Mouse (Mus musculus) ES-Bruce4 (cell line): Measurements from ENCODE around the gene Diaph3. TPM values are rescaled to one million over a fixed set of nuclear protein-coding genes. Genes with fewer than 3 reads are reported as not detected.

Experiments used
- H3K27ac ChIP-seq: 2 replicates; pipeline ENCODE4 v1.5.1; 2012; ENCODE audit warnings: low read length, inconsistent platforms; ENCODE audit not compliant: insufficient read depth
- H3K27me3 ChIP-seq: 2 replicates; pipeline ENCODE4 v1.6.1; 2012; ENCODE audit warnings: mild to moderate bottlenecking, low read length, inconsistent platforms; ENCODE audit not compliant: control insufficient read depth, poor library complexity, insufficient read depth, severe bottlenecking
- H3K36me3 ChIP-seq: 2 replicates; pipeline ENCODE4 v1.6.1; 2012; ENCODE audit warnings: inconsistent platforms, mild to moderate bottlenecking, low read length, moderate library complexity; ENCODE audit not compliant: control insufficient read depth, poor library complexity, insufficient read depth, severe bottlenecking
- H3K4me1 ChIP-seq: one replicate; pipeline ENCODE4 v1.8.1; 2011; ENCODE audit warnings: low read length; ENCODE audit not compliant: control insufficient read depth, insufficient read depth
- H3K4me3 ChIP-seq: 2 replicates; pipeline ENCODE4 v1.5.1; 2011; ENCODE audit warnings: low read depth, mild to moderate bottlenecking, low read length
- H3K9ac ChIP-seq: 2 replicates; pipeline ENCODE4 v1.6.1; 2012; ENCODE audit warnings: low read depth, mild to moderate bottlenecking, inconsistent platforms; ENCODE audit not compliant: poor library complexity, severe bottlenecking
- H3K9me3 ChIP-seq: replicated peaks from 2 replicates; pipeline ENCODE4 v1.6.1; 2012; ENCODE audit warnings: mild to moderate bottlenecking, low read length, inconsistent platforms; ENCODE audit not compliant: control insufficient read depth, poor library complexity, insufficient read depth, severe bottlenecking
- CTCF ChIP-seq: IDR thresholded peaks from one replicate; pipeline ENCODE4 v1.8.1; 2011; ENCODE audit warnings: low read depth, low read length
- EP300 ChIP-seq: IDR thresholded peaks from 2 replicates; pipeline ENCODE4 v1.6.1; 2011; ENCODE audit warnings: low read depth, low read length; ENCODE audit not compliant: insufficient read depth
- POLR2A ChIP-seq: IDR thresholded peaks from one replicate; pipeline ENCODE4 v1.8.1; 2011; ENCODE audit warnings: low read length; ENCODE audit not compliant: insufficient read depth
- polyA plus RNA-seq: library from polyadenylated mRNA; stranded (reverse); fragments of >200 nt; gene quantifications from 2 replicates; pipeline ENCODE4 v1.2.4, GENCODE M21; 2011; ENCODE audit warnings: low read depth; ENCODE audit not compliant: missing spikeins, insufficient read depth, insufficient read length

Gene Diaph3
- polyA plus RNA-seq, 1 experiment = 55.4 TPM

GRCm38 (mm10) chr14:87075021-87075531 is 66.0 kb downstream of the Diaph3 start:
- Histone ChIP-seq H3K4me1 (no peaks in the 10 kb centered on the region), H3K36me3 (no peaks in the 10 kb centered on the region), H3K27ac (no peak overlapping the region), H3K27me3 (no peaks in the 10 kb centered on the region), H3K9ac (no peak overlapping the region), H3K9me3 (no peaks in the 10 kb centered on the region; the same call in 1 of the 2 replicates), H3K4me3 (no peak overlapping the region)
- TF ChIP-seq POLR2A (no peak), EP300 (no peak), CTCF (no peak)

- no peaks in the 10 kb centered on the region for H3K27me3 ChIP-seq
- H3K9ac ChIP-seq = no peak overlapping the region
- no peaks in the 10 kb centered on the region; the same call in 1 of the 2 replicates for H3K36me3 ChIP-seq
- H3K4me1 ChIP-seq = no peaks in the 10 kb centered on the region
- H3K4me3 ChIP-seq = no peak overlapping the region
- no peak overlapping the region for H3K27ac ChIP-seq
- H3K9me3 ChIP-seq = peaks cover 12% of the 10 kb centered on the region
- TF ChIP-seq POLR2A (no peak), EP300 (no peak)
Observed at GRCm38 (mm10) chr14:87064281-87064680, 76.8 kb downstream of the Diaph3 start.

DNA sequence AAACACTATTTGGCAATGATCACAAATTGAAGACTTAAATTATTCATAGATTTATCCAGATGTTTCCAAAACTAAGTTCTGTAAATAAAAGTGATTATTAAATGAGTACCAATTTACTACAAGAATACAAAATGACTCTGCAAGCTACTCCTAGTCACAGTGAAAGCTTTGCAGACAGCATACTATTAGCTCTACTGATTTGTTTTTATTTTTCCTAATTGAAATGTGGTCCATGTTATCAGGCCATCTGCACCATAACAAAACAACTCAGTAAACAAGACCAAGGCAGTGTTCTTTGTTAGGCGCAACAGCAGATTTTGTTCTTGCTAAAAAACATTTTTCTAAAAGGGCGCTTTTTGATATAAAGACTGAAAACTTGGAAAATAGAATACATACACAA is 84.9 kb downstream of the Diaph3 start:
- H3K4me1 ChIP-seq = no peaks in the 10 kb centered on the region

GRCm38 (mm10) chr14:87051187-87051586 is 89.8 kb downstream of the Diaph3 start:
- TF ChIP-seq CTCF = no peak
- no peak for TF ChIP-seq POLR2A
- TF ChIP-seq EP300 = no peak
- no peaks in the 10 kb centered on the region; the same call in 1 of the 2 replicates for H3K9me3 ChIP-seq
- no peaks in the 10 kb centered on the region for H3K27me3 ChIP-seq

More for the DNA sequence above, 84.9 kb downstream of the Diaph3 start:
- Histone ChIP-seq H3K36me3 (no peaks in the 10 kb centered on the region), H3K27ac (no peak overlapping the region), H3K4me3 (no peak overlapping the region), H3K27me3 (no peaks in the 10 kb centered on the region), H3K9ac (no peak overlapping the region), H3K9me3 (no peaks in the 10 kb centered on the region; the same call in 1 of the 2 replicates)
- TF ChIP-seq EP300 (no peak), POLR2A (no peak), CTCF (no peak)

DNA sequence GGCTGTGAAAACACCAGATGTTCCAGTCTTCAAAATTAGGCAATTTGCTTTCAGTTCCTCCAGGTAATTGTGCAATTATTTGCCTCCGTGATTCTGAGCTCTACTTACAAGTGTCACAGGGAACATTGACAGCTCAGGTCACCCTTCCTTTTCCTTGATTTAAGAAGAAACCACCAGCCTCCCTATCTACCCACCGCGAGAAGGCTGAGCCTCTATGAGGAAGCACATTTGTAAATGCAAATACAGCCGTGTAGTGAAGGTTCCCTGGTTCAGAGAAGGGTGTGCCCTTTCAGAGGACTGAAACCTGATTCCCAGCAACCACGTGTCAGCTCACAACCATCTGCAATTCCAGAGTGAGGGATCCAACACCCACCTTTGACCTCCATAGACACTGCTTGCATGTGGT is 96.6 kb downstream of the Diaph3 start:
- no peak overlapping the region for H3K9ac ChIP-seq
- H3K36me3 ChIP-seq = no peaks in the 10 kb centered on the region
- TF ChIP-seq POLR2A (no peak), EP300 (0 out of 2 replicates have a peak, but pooled peaks have one; percentile 42), CTCF (no peak)
- H3K4me1 ChIP-seq = no peaks in the 10 kb centered on the region
- no peaks in the 10 kb centered on the region for H3K27me3 ChIP-seq
- H3K4me3 ChIP-seq = no peak overlapping the region
- no peak overlapping the region for H3K27ac ChIP-seq
- H3K9me3 ChIP-seq = no peaks in the 10 kb centered on the region

More at GRCm38 (mm10) chr14:87051187-87051586, 89.8 kb downstream of the Diaph3 start:
- no peak overlapping the region for H3K9ac ChIP-seq
- H3K4me3 ChIP-seq = no peak overlapping the region
- no peak overlapping the region for H3K27ac ChIP-seq
- no peaks in the 10 kb centered on the region for H3K4me1 ChIP-seq
- H3K36me3 ChIP-seq = no peaks in the 10 kb centered on the region

DNA sequence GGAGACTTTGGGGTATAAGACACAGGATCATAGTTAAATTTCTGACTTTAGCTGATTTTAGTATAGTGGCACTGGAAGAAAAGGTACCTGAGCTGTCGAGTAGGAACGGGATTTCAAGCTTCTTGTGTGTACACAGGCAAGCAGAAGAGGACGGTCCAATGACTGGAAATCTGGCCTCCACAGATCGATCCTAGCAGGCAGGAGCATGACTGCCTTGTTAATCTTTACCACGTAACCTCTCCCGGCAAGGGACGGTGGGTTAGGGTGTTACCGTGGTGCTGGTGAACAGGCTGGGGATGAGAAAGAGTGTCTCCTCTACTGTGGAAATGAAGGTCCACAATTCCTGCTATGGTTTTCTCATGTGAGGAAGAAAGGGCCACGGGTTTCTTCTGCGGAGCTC is 120.8 kb downstream of the Diaph3 start:
- TF ChIP-seq EP300 (no peak), POLR2A (no peak), CTCF (no peak)
- no peaks in the 10 kb centered on the region for H3K9me3 ChIP-seq
- no peak overlapping the region for H3K4me3 ChIP-seq
- H3K27ac ChIP-seq = no peak overlapping the region
- no peaks in the 10 kb centered on the region for H3K36me3 ChIP-seq
- no peaks in the 10 kb centered on the region for H3K4me1 ChIP-seq
- no peaks in the 10 kb centered on the region for H3K27me3 ChIP-seq
- H3K9ac ChIP-seq = no peak overlapping the region
